Mouse (Mus musculus): ENCODE data around the gene Cyp4a14. TPM values are rescaled to one million over a fixed set of nuclear protein-coding genes. Genes with fewer than 3 reads are reported as not detected.
"Not testable (repeated sequence)": the region's sequence is repeated elsewhere in the genome, so short reads cannot be mapped to it uniquely, and the experiment has no call there.

Cyp4a14 gene
- not detected in 2 replicates for polyA plus RNA-seq (2012; rRNA removed)

DNA sequence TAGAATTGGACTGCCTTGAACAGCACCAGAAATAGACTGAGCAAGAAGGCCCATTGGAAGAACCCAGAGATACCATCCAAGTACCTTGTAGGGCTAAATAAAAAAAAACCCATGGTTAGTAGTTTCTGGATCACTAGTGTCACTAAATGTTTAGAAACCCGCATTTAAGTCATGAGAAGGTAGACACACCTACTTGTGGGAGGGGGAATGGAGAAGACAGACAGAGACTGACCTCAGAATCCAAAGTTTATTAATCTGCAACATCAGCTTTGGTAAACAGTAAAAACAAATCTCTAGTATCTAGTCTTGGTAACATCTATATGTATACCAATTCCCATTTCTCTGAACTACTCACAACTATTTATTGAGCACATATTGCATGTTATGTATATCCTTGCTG, at the start of gene Cyp4a14:
Gene Cyp4a14 (minus strand): TSS at position 142 of the 400 bp plus-strand sequence.
- H3K27ac ChIP-seq (ENCODE audit: insufficient read depth, low read length) = no peak within 1 kb of the TSS
- H3K36me3 ChIP-seq (ENCODE audit: control insufficient read depth, insufficient read depth, low read length) = no peaks in the 10 kb centered on the region
- no peak within 1 kb of the TSS for H3K4me3 ChIP-seq (ENCODE audit: extremely low read depth, insufficient read depth, insufficient read length)
- TF ChIP-seq POLR2A (IDR thresholded peaks at IDR 0.05; ENCODE audit: low read depth, low read length) (no peak), CTCF (IDR thresholded peaks at IDR 0.05; ENCODE audit: extremely low read depth, insufficient read depth, insufficient read length, insufficient replicate concordance) (no peak)
- 84% methylated on average over 1 of the region's 1 CpGs for WGBS
- H3K4me1 ChIP-seq (ENCODE audit: control insufficient read depth, insufficient read depth, insufficient read length) = no peaks in the 10 kb centered on the region
- no peaks in the 10 kb centered on the region for H3K27me3 ChIP-seq (ENCODE audit: control insufficient read depth, insufficient read depth, low read length)
- no peak for DNase-seq (ENCODE audit: low read depth in 1 of 2, low spot score in 2 of 2)

DNA sequence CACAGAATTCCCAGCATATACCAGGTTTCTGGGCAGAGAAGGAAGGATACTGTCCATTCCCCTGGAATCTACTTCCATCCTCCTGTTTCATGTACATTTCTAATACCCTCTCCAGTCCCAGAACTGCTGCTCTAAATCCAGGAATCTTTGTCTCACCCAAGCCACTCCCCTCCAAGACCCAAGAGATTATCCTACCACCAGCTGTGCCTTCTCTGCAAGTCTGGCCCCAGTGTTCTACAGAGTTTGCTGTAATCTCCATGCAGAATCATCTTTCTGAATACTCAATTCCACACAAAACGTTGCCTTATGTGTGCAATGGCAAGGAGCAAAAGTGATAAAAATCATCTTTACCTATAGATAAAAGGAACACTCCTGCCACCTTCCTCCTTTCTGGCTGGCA, 49.2 kb upstream of the Cyp4a14 start:
- Histone ChIP-seq H3K27ac (ENCODE audit: insufficient read depth, low read length) (no peak overlapping the region), H3K4me1 (ENCODE audit: control insufficient read depth, insufficient read depth, insufficient read length) (no peaks in the 10 kb centered on the region), H3K4me3 (ENCODE audit: extremely low read depth, insufficient read depth, insufficient read length) (no peak overlapping the region), H3K36me3 (ENCODE audit: control insufficient read depth, insufficient read depth, low read length) (no peaks in the 10 kb centered on the region), H3K27me3 (ENCODE audit: control insufficient read depth, insufficient read depth, low read length) (no peaks in the 10 kb centered on the region)
- TF ChIP-seq CTCF (IDR thresholded peaks at IDR 0.05; ENCODE audit: extremely low read depth, insufficient read depth, insufficient read length, insufficient replicate concordance) (no peak), POLR2A (IDR thresholded peaks at IDR 0.05; ENCODE audit: low read depth, low read length) (no peak)
- DNase-seq (ENCODE audit: low read depth in 1 of 2, low spot score in 2 of 2) = no peak
- WGBS = 63% methylated on average over 1 of the region's 1 CpGs

DNA sequence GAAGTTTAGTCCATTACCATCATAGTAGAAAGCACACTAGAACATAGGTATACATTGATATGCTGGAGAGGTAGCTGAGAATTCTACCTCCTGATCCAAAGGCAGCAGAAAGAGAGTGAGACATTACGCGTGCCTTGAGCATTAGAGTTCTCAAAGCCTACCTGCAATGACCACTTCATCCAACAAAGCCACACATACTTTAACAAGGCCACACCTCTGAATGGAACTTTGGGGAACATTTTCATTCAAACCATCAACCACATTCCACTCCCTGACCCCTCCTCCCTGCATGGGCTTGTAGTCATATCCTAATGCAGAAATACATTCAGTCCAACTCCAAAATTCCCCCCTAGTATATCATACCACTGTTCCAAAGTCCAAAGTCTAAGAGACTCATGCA, 25.8 kb upstream of the Cyp4a14 start:
- Histone ChIP-seq H3K27me3 (ENCODE audit: control insufficient read depth, insufficient read depth, low read length) (no peaks in the 10 kb centered on the region), H3K36me3 (ENCODE audit: control insufficient read depth, insufficient read depth, low read length) (no peaks in the 10 kb centered on the region), H3K4me3 (ENCODE audit: extremely low read depth, insufficient read depth, insufficient read length) (no peak overlapping the region), H3K27ac (ENCODE audit: insufficient read depth, low read length) (no peak overlapping the region), H3K4me1 (ENCODE audit: control insufficient read depth, insufficient read depth, insufficient read length) (no peaks in the 10 kb centered on the region)
- TF ChIP-seq POLR2A (IDR thresholded peaks at IDR 0.05; ENCODE audit: low read depth, low read length) = no peak
- TF ChIP-seq CTCF (IDR thresholded peaks at IDR 0.05; ENCODE audit: extremely low read depth, insufficient read depth, insufficient read length, insufficient replicate concordance) = no peak
- WGBS = 93% methylated on average over 2 of the region's 2 CpGs
- no peak for DNase-seq (ENCODE audit: low read depth in 1 of 2, low spot score in 2 of 2)

DNA sequence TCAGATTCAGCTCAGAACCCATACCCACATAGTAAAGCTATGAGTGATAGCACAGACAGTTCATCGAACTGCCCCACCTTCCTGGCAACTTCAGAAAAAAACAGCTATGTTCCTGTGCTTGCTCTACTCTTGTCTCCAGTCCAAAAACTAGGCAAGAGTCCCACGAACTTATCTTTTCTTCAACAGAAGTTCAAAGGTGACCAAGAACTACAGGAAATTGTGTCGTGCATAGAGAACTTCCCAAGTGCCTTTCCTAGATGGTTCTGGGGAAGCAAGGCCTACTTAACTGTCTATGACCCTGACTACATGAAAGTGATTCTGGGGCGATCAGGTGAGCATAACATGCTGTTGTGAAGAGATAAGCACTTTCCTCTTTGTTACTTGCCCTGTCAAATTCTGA, 23.5 kb upstream of the Cyp4a14 start:
- WGBS = 62% methylated on average over 4 of the region's 4 CpGs
- no peak for TF ChIP-seq CTCF (IDR thresholded peaks at IDR 0.05; ENCODE audit: extremely low read depth, insufficient read depth, insufficient read length, insufficient replicate concordance)
- no peak for TF ChIP-seq POLR2A (IDR thresholded peaks at IDR 0.05; ENCODE audit: low read depth, low read length)
- H3K4me1 ChIP-seq (ENCODE audit: control insufficient read depth, insufficient read depth, insufficient read length) = no peaks in the 10 kb centered on the region
- H3K27me3 ChIP-seq (ENCODE audit: control insufficient read depth, insufficient read depth, low read length) = no peaks in the 10 kb centered on the region
- H3K27ac ChIP-seq (ENCODE audit: insufficient read depth, low read length) = no peak overlapping the region
- H3K4me3 ChIP-seq (ENCODE audit: extremely low read depth, insufficient read depth, insufficient read length) = no peak overlapping the region
- no peaks in the 10 kb centered on the region for H3K36me3 ChIP-seq (ENCODE audit: control insufficient read depth, insufficient read depth, low read length)
- no peak for DNase-seq (ENCODE audit: low read depth in 1 of 2, low spot score in 2 of 2)

DNA sequence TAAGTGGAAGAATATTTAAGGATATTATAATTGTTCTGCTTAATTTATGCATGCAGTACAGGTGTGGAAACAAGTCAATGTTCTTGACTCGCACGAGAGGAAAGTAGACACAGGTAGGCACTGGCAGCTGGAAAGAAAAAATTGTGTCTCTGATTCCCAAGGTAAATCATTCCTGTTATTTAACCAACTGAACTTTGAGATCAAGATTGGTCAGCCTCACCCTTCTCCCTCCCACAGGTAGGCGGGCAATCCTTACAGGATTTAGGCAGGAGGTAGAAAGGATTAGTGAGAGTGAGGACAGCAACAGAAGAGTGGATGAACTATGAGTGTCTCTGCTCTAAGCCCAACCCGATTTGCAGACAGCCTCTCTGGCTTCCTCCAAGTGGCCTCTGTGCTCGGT, 22.1 kb upstream of the Cyp4a14 start, which contains the start of gene Cyp4a10:
Gene Cyp4a10 (plus strand): TSS at position 265 of the 400 bp plus-strand sequence.
- H3K27ac ChIP-seq (ENCODE audit: insufficient read depth, low read length); H3K4me3 ChIP-seq (ENCODE audit: extremely low read depth, insufficient read depth, insufficient read length); H3K36me3 ChIP-seq (ENCODE audit: control insufficient read depth, insufficient read depth, low read length); H3K27me3 ChIP-seq (ENCODE audit: control insufficient read depth, insufficient read depth, low read length); DNase-seq (ENCODE audit: low read depth in 1 of 2, low spot score in 2 of 2); H3K4me1 ChIP-seq (ENCODE audit: control insufficient read depth, insufficient read depth, insufficient read length): not testable (repeated sequence)
- WGBS = 88% methylated on average over 5 of the region's 5 CpGs

DNA sequence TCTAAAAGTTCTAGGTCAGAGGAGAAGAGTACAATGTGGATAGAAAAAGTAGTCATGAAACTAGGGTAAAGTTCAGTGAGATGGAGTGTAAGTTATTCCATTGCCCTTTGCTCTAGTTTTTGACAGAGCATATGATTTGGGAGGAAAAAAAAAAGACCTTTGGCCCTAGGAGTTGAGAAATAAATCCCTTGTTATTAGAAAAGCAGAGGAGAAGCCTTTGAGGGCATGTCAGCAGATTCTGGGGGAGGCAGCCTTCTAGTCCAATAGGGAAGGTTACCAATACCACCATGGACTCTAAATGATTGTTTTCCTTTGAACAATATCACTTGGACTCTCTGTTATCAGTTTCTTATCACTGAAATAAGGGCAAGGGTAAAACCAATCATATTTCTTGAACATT, 18.0 kb upstream of the Cyp4a14 start:
- H3K27ac ChIP-seq (ENCODE audit: insufficient read depth, low read length); DNase-seq (ENCODE audit: low read depth in 1 of 2, low spot score in 2 of 2); H3K4me1 ChIP-seq (ENCODE audit: control insufficient read depth, insufficient read depth, insufficient read length); H3K4me3 ChIP-seq (ENCODE audit: extremely low read depth, insufficient read depth, insufficient read length); H3K36me3 ChIP-seq (ENCODE audit: control insufficient read depth, insufficient read depth, low read length); H3K27me3 ChIP-seq (ENCODE audit: control insufficient read depth, insufficient read depth, low read length): not testable (repeated sequence)

DNA sequence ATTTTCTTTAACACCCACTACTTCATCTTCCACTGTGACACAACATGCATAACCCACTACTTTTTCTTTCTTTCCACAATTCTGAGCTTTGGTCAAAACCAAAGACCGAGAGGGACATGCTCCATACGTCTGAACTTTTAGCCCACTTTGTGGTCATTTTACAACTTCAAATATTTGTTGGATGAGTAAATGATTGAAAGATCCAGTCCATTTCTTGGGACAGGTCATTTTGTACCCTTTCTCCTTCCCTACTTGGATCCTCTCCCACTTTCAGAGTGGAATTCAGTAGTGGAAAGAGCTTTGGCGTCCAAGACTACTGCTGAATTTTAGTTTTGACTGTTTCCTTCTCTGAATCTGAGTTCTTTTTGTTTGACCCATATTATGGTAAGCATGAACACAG, 1.5 kb upstream of the Cyp4a14 start:
- TF ChIP-seq CTCF (IDR thresholded peaks at IDR 0.05; ENCODE audit: extremely low read depth, insufficient read depth, insufficient read length, insufficient replicate concordance) = no peak
- WGBS = 83% methylated on average over 3 of the region's 3 CpGs
- no peak overlapping the region for H3K27ac ChIP-seq (ENCODE audit: insufficient read depth, low read length)
- no peaks in the 10 kb centered on the region for H3K4me1 ChIP-seq (ENCODE audit: control insufficient read depth, insufficient read depth, insufficient read length)
- DNase-seq (ENCODE audit: low read depth in 1 of 2, low spot score in 2 of 2) = no peak
- no peaks in the 10 kb centered on the region for H3K27me3 ChIP-seq (ENCODE audit: control insufficient read depth, insufficient read depth, low read length)
- no peaks in the 10 kb centered on the region for H3K36me3 ChIP-seq (ENCODE audit: control insufficient read depth, insufficient read depth, low read length)
- no peak overlapping the region for H3K4me3 ChIP-seq (ENCODE audit: extremely low read depth, insufficient read depth, insufficient read length)

Data from spleen, adult 2 months (tissue).